Mouse (Mus musculus) T-helper 2 cell (primary cell): ENCODE data around the gene Naip5.
"Not testable (repeated sequence)": the region's sequence is repeated elsewhere in the genome, so short reads cannot be mapped to it uniquely, and the experiment has no call there.

ENCODE experiments used
- in situ Hi-C: fragments of 300-600 bp; cut with MboI, MseI; formaldehyde crosslinking; loops from one replicate; pipeline ENCODE4 v1.15.1; 2025; ENCODE audit warnings: high pct_unique_total_duplicates

Gene Naip5

DNA sequence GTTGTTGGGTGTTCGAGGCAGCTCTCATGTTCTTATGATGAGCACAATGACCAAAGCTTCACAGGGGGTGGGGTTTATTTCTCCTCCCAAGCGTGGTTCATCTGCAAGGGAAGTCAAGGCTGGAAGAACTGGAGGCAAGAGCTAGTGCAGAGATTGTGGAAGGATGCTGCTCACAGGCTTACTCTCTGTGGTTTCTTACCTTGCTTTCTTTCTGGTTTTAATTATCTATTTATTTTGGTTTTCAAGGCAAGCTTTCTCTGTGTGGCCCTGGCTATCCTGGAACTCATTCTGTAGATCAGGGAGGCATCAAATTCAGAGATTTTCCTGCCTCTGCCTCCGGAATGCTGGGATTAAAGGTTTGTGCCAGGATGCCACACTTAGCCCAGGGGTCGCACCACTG is at the start of gene Naip5:
Naip5 (minus strand) TSS at position 101 of the 400 bp plus-strand sequence.
- in situ Hi-C loops: not testable (repeated sequence)

DNA sequence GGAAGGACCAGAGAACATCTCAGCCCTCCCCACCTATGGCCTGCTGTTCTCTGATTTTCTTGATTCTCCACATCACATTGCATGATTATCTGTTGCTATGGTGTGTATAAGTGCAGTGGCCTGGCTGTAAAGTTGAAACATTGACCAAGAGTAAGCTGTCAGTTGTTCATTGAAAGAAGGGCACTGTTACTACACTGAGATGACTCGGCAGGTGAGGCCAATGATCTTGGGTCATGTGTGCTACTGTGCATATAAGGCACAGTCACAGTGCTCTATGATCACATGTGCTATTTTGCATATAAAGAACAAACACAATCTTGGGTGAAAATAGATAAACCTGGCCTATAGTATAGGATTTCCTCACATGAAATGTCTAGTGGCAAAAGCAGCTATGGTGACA is 38.5 kb upstream of the Naip5 start:
- in situ Hi-C loops: no loop called here

DNA sequence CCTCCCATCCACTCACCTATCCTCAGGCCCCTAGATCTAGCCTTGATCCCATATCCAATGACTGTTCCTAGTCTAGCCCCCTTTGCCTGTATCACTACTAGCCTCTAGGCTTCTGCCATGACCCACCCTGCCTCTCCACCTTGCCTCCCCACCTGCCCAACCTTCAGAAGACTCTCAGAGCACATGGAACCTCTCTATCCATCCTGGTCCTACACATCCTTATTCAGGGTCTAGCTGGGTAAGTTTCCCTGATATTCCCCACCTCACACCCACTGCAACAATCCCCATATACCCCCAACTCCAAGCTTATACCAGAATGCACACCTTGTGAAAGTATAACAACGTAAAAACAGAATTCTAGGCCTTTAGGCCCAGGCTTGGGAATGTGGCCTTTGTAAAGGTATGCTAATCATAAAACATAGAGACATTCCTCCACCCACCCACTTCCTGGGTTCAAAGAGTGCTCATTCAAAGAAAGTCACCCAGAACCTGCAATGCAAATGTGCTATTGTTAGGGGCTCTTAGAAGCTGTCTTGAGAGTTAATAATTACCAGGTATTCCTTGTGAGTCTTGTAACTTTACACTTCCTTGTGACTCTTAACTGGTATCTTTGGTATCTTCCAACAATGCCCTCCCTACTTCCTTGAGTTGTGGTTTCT is 25.5 kb upstream of the Naip5 start:
- in situ Hi-C loops: loop anchor here (5.0 kb wide), 1 partner anchor 76 kb away; no protein-coding TSS in a partner anchor

DNA sequence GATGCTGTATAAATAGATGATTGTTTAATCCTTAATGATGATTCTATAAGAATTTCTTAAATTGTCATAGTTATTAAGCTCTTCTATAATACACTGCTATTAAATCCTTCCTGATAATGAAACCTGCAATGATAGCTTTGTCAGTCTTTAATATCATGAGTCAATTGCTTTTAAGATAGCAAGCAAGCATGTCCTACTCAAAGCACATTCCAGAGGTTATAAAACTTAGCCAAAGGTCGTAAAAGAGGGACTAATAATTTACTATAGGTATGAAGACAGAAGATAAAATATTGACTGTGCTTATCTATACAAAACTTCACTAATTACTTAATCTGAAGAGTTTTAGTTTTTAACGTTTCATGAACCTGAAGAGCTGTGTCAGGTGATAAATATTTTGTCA is 10.9 kb upstream of the Naip5 start:
- in situ Hi-C loops: not testable (repeated sequence)

DNA sequence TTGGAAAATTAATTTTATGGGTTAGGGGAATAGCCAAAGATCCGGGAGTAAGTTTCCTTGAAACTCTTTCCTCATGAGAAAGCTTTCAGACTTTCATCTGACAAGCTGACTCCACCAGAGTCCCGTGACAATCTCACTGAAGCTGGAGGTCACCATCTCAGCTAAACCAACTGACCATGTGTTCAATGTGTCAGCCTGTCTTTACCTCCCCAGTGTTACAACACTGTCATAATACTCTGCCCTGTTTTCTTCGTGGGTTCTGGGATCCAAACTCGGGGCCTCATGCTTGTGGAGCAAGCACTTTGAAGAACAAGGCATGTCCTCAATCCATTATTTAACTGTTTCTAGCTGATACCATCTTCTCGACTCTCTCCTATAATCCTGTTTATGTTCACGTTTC is 9.8 kb upstream of the Naip5 start:
- in situ Hi-C loops: not testable (repeated sequence)

DNA sequence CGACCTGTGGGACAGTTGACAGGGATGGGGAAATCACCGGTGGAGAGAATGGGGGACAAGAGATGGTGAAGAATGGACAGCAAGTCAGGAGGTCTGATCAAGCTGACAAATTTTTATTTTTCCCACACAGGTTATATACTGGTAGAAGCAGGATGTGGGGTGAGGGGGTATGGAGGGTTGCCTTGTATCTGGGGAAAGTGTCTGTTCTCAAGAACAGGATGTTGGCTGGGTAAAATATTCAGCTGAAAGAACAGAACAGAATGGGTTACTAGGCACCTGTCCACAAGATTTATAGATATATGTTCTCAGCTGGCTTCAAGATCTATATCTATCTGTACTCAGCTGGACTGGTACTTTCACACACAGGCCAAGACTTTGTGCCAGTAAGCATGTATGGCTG is 5.8 kb upstream of the Naip5 start:
- in situ Hi-C loops: loop anchor here (5.0 kb wide), 1 partner anchor 70 kb away; no protein-coding TSS in a partner anchor

DNA sequence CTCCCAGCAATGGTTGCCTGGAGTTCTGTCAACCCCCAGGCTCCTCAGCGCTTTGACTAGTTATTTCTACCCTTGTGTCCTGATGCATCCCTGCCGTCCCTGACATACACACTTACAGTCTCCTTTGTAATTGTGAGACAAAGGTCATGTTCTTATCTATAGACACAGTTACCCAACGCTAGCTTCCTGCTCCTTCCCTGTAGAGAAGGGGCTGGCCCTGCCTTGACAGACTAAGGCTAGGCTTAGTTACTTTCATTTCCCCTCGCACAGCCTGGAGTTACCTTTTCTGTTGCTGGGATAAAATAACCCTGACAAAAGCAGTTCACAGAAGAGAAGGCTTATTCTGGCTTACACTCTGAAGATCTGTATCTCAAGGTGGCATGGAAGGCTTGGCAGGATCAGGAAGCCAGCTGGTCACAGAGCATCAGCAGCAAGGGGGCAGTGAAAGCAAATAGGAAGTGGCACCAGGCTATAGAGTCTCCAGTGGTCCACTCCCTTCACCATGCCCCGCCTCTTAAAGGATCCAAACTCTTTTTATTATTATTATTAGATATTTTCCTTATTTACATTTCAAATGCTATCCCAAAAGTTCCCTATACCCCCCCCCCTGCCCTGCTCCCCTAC is 885 bp upstream of the Naip5 start:
- in situ Hi-C loops: not testable (repeated sequence)

DNA sequence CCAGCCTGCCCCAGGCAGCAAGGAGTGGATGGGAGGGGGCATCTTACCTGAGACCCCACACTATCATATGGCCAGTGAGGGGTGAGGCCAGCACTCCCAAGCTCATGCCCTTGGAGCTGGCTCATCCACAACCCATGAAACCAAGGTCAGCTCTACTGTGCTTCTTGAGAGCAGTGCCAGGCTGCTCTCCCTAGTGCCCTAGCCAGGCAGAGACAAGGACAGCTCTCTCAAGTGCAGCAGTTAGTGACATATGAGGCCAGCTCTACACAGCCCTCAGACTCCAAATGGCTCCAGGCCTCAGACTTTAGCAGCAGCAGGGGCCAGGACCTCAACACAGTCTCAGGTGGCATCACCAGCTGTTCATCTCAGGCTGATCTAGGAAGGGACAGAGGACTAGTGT is 2.4 kb downstream of the Naip5 start:
- in situ Hi-C loops: no loop called here

DNA sequence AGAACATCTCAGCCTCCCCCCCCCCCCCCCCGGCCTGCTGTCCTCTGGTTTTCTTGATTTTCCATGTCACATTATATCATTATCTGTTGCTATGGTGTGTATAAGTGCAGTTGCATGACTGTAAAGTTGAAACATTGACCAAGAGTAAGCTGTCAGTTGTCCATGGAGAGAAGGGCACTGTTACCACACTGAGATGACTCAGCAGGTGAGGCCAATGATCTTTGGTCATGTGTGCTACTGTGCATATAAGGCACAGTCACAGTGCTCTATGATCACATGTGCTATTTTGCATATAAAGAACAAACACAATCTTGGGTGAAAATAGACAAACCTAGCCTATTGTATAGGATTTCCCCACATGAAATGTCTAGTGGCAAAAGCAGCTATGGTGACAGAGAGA is 32.4 kb downstream of the Naip5 start:
- in situ Hi-C loops: loop anchor here (10.0 kb wide), 1 partner anchor 759 kb away; no protein-coding TSS in a partner anchor

DNA sequence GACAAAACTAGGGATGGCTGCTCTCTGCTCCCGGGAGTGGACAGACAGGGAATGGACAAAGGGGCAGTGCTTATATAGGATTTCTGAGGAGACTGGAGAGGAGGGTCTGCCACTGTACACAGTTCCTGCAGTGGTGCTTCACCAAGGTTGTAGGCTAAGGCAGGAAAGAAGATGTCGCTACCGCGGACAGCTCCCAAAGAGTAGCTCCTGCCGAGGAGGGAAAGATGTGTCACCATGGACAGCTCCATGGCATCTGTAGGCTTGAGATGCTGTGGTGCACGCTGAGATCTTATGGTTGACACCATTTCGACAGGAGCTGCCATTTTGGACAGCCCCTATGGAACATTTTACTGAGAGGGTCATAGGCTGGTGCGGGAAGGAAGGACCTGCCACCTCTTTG is 35.6 kb downstream of the Naip5 start:
- in situ Hi-C loops: loop anchor here (10.0 kb wide), 1 partner anchor 756 kb away; no protein-coding TSS in a partner anchor

DNA sequence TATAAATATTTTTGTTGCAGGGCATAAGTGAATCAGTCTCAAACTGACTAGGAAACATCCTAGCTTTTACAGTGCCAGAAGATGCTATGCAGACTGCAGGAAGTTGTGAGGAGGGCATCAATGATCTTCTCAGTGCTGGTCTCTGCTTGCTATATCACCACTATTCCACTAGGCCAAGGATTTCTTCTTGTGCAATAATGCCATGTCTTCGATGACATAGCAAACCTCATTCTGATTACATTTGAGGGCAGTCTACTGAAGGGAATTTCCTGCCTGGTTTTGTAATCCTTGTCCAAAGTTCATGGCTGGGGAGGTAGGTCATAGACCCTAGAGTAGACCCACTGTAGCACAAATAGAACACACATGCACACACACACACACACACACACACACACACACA is 42.8 kb downstream of the Naip5 start:
- in situ Hi-C loops: no loop called here

DNA sequence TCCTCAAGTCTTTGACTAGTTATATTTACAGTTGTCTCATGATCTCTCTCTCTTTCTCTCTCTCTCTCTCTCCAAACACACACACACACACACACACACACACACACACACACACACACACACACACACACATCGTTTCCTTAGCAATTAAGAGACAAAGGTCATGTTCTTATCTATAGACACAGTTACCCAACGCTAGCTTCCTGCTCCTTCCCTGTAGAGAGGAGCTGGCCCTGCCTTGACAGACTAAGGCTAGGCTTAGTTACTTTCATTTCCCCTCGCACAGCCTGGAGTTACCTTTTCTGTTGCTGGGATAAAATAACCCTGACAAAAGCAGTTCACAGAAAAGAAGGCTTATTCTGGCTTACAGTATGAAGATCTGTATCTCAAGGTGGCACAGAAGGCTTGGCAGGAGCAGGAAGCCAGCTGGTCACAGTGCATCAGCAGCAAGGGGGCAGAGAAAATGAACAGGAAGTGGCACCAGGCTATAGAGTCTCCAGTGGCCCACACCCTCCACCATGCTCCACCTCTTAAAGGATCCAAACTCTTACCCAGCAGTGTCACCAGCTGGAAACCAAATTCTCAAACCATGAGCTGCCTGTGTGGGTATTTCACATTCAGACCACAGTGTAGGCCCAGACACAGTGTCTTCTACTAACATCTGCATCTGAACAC is 44.3 kb downstream of the Naip5 start, which contains the start of gene Naip2:
Naip2 (minus strand) TSS at position 434 of the 675 bp plus-strand sequence.
- in situ Hi-C loops: not testable (repeated sequence)

DNA sequence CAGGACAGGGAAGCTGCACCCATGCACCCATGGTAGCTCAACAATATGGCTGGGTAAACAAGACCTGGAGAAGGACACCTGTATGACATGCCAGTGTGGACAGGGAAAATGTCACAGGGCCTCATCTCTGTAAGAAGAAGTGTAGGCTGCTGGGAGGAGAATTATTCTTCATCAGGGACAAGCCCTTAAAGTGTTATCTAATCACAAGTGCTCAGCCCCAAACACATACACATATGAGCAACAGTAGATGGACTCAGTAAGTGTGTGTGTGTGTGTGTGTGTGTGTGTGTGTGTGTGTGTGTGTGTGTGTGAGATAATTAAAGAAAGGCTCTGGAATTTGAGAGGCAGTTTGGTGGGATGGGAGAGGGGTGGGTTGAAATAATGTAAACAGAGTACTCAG is 45.3 kb downstream of the Naip5 start:
- in situ Hi-C loops: no loop called here

DNA sequence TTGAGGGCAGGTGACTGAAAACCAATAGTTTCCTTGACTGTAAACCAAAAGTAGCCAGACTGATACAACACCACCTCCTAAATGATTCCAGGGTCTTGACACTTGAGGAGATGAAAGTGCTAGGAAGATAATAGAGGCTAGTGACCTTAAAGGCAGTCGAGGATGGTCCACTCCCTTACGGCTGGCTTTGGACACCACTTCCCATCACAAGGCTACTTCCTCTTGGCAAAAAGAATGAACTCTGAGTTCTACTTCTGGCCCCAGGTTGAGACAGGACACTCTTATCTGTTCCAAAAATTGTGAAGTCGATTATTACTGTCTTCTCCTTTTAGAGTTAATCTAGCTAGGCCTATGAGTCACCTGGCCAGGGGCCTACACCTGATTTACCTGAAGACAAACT is 50.7 kb downstream of the Naip5 start:
- in situ Hi-C loops: no loop called here

DNA sequence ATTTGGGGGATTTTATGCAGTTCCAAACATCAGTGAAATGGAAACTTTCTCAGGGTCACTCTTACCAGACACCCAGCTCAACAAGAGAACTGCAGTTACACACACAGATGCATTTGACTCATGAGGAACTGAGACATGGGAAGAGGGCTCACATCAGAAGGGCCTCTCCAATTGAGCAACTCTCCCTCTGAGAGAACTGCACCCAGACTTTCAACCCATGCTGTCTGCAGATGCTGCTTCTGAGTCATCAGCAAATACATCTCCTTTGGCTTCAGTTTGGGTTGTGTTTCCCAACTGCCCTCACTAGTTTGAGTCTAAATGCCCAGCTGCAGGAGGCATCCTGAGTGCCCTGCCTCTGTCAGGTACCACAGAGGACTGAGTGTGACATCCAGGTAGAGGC is 63.0 kb downstream of the Naip5 start:
- in situ Hi-C loops: not testable (repeated sequence)

DNA sequence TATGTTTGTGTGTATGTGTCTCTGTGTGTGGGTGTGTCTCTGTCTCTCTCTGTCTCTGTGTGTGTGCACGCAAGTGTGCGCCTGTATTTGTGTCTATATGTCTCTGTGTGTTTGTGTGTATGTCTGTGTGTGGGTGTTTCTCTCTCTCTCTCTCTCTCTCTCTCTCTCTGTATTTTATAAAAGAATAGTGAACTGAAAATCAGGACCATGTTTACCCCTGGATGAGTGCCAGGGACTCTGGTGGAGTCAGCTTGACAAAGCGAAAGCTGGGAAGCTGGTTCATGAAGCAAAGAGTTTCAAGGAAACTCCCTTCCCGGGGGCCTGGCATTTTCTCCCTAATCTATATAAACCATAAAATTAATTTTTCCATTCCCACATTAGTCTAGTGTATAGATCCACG is 71.8 kb downstream of the Naip5 start:
- in situ Hi-C loops: not testable (repeated sequence)

DNA sequence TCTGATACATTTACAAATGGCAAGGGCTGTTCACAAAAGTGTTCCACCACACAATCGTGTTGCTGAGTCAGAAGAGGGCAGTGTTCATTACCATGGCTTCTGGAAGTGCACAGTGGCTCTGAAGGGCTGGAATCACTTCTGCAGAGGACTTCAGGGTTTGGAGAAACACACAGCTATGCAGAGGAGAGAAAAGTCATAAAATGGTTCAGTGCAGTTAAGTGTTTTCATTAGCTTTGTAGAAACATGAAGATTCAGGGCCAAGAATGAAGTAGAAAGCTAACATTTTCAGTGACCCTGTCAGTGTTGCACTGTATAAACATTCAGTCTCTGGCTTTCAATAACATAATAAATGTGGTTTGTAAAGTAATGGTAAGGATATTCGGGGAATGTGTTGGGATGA is 79.7 kb downstream of the Naip5 start:
- in situ Hi-C loops: not testable (repeated sequence)

DNA sequence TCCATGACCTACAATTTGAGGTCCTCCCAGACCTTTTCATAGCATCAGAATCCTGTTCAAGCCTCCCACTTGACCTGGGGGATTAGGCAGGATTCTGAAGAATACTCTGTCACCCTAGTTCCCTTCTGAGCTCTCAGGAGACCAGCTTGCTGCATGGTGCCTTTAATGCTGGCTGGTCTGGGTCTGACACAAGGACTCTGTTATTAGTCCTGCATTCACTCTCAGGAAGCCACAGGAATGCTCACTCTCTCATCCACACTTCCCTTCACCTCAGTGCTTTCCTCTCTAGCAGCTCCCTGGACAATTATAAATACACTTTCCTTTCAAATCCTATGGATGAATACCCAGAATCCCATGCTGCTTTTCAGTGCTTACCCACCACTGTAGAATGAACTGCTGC is 83.7 kb downstream of the Naip5 start:
- in situ Hi-C loops: not testable (repeated sequence)
